Mouse (Mus musculus): ENCODE measurements around the gene Trim13. TPM values are rescaled to one million over a fixed set of nuclear protein-coding genes. Genes with fewer than 3 reads are reported as not detected.
A peak's percentile ranks its signal among the peaks of the same experiment; 100 is the strongest.

Trim13 gene
- polyA plus RNA-seq, 1 experiment: 2.6 TPM

DNA sequence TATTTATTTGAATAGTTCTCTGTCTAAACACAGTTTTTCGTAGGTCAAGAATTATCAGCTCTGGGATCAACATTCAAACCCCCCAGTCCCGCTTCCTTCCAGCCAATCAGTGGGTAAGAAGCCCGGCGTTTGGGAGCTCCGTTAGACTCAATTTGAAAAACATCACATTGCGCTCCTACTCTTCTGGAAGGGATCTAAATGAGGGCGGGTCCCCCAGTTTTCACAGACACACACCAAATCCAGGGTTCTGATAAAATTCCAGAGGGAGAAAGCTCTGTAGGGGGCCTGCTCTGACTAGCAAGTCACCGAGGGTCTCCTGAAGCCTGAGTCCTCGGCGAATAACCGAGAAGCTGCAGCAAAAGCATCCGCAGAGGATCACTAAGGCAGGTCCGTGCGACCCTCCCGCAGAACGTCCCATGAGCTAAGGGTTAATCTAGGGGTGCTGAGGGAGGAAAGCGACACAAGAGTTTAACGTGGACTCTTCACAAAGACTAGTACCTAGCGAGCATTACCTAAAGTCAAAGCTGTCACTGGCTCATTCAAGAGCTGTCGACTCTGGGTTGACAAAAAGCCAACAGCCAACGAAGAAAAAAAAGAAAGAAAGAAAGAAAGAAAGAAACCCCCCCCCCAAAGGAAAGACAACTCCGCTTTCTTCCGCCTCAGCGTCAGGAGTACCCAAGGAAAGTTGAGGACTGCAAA is 49.3 kb downstream of the Trim13 start:
- H3K27ac ChIP-seq (ENCODE audit: control insufficient read depth, insufficient read depth, low read length): peak overlapping the region; percentile 75
- H3K27me3 ChIP-seq (ENCODE audit: control insufficient read depth, insufficient read depth, low read length): no peaks in the 10 kb centered on the region
- H3K4me1 ChIP-seq (replicated peaks; ENCODE audit: control insufficient read depth, insufficient read depth, low read length): no peaks in the 10 kb centered on the region
- 0% methylated on average over 24 of the region's 24 CpGs for WGBS
- peak overlapping the region; percentile 91 for H3K4me3 ChIP-seq (ENCODE audit: control insufficient read depth, insufficient read depth, low read length)
- TF ChIP-seq CTCF (IDR thresholded peaks at IDR 0.05; ENCODE audit: borderline replicate concordance, control insufficient read depth, extremely low read depth, insufficient read depth, low read length, poor library complexity) (no peak), POLR2A (IDR thresholded peaks at IDR 0.05; ENCODE audit: control insufficient read depth, extremely low read depth, insufficient read depth, low read length, poor library complexity) (no peak)
- peak; percentile 51 for DNase-seq
- H3K36me3 ChIP-seq (ENCODE audit: control insufficient read depth, insufficient read depth, low read length): no peaks in the 10 kb centered on the region

DNA sequence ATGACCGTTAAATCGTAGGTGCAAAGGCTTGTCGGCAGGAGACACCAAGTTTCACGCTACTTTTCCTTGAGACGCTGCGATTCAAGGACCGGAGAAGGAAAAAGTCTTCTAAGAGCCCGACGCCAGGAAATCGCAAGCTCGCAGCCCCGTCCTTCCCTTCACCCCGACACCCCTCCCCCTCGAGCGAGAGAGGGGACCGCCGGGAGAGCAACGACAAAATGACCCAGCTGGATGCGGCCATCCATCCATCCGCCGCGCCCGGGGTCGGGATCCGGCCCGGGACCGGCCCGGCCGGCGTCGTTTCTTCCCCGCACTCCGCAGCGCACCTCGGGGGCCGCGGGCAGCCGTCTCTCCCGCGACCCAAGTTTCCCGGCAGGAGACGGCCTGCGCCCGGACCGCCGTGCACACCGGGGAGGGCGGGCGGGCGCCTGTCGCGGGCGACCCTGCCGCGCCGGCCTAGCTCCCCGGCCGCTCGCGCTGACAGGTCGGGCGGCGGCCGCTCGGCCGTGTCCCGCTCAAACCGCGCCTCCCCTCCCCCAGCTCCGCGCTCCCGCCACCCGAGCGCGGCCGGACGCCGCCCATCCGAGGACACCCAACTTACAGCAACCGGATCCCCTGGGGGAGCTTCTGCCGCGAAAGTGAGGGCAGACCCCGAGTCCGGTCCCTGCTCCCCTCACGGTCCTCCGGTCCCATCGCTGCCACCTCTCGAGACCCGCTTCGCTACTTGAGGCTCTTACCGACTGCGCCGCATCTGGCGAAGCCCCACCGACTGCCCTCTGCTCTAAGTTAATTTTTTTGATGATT is 50.0 kb downstream of the Trim13 start:
- WGBS: under 1% methylated on average over 94 of the region's 95 CpGs
- no peaks in the 10 kb centered on the region for H3K4me1 ChIP-seq (replicated peaks; ENCODE audit: control insufficient read depth, insufficient read depth, low read length)
- DNase-seq: peak; percentile 52
- no peaks in the 10 kb centered on the region for H3K27me3 ChIP-seq (ENCODE audit: control insufficient read depth, insufficient read depth, low read length)
- H3K27ac ChIP-seq (ENCODE audit: control insufficient read depth, insufficient read depth, low read length): peak overlapping the region; percentile 75
- H3K36me3 ChIP-seq (ENCODE audit: control insufficient read depth, insufficient read depth, low read length): no peaks in the 10 kb centered on the region
- TF ChIP-seq CTCF (IDR thresholded peaks at IDR 0.05; ENCODE audit: borderline replicate concordance, control insufficient read depth, extremely low read depth, insufficient read depth, low read length, poor library complexity) (no peak), POLR2A (IDR thresholded peaks at IDR 0.05; ENCODE audit: control insufficient read depth, extremely low read depth, insufficient read depth, low read length, poor library complexity) (no peak)
- peak overlapping the region; percentile 91 for H3K4me3 ChIP-seq (ENCODE audit: control insufficient read depth, insufficient read depth, low read length)

DNA sequence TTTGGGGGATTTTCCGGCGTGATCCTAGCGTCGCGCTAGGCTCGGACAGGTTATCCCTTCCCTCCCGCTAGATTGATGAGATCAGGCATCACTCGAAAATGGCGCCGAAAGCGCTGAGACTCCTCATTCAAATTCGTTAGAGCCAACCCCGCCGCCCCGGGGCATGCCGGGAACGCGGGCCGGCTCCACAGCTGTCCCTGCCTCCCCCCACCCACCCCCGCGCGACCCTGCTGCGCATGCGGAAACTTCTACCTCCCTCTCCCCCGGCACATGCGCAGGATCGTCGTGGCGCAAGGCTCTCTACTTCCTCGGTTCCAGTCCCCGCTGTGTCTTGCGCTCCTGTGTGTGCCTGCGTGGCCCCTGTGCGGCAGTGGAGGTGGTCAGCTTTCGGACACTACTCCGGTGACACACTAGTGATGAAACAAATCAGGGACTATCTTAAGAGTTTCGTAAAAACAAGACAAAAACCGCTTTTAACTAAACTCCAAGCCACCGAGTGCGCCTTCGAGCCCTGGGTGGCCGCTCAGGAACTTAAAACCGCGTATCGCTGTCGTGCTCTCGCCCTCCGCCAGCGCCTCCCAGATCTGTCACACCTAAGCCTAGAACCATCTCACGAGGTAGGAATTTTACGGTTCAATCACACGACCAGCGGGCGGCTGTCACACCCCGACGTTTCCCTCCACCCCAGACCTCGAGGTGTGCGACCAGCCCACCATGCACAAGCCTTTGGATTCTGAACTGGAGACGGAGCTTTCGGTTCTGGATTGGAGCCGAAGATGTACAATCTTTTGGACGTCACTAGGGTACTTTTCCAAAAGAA is 50.8 kb downstream of the Trim13 start:
- TF ChIP-seq CTCF (IDR thresholded peaks at IDR 0.05; ENCODE audit: borderline replicate concordance, control insufficient read depth, extremely low read depth, insufficient read depth, low read length, poor library complexity) (no peak), POLR2A (IDR thresholded peaks at IDR 0.05; ENCODE audit: control insufficient read depth, extremely low read depth, insufficient read depth, low read length, poor library complexity) (peak; percentile 75; the same call in 1 of the 2 replicates)
- peak; percentile 98 for DNase-seq
- no peaks in the 10 kb centered on the region for H3K27me3 ChIP-seq (ENCODE audit: control insufficient read depth, insufficient read depth, low read length)
- peak overlapping the region; percentile 91 for H3K4me3 ChIP-seq (ENCODE audit: control insufficient read depth, insufficient read depth, low read length)
- WGBS: 2% methylated on average over 62 of the region's 62 CpGs
- no peaks in the 10 kb centered on the region for H3K4me1 ChIP-seq (replicated peaks; ENCODE audit: control insufficient read depth, insufficient read depth, low read length)
- peak overlapping the region; percentile 64 for H3K27ac ChIP-seq (ENCODE audit: control insufficient read depth, insufficient read depth, low read length)
- H3K36me3 ChIP-seq (ENCODE audit: control insufficient read depth, insufficient read depth, low read length): no peaks in the 10 kb centered on the region

DNA sequence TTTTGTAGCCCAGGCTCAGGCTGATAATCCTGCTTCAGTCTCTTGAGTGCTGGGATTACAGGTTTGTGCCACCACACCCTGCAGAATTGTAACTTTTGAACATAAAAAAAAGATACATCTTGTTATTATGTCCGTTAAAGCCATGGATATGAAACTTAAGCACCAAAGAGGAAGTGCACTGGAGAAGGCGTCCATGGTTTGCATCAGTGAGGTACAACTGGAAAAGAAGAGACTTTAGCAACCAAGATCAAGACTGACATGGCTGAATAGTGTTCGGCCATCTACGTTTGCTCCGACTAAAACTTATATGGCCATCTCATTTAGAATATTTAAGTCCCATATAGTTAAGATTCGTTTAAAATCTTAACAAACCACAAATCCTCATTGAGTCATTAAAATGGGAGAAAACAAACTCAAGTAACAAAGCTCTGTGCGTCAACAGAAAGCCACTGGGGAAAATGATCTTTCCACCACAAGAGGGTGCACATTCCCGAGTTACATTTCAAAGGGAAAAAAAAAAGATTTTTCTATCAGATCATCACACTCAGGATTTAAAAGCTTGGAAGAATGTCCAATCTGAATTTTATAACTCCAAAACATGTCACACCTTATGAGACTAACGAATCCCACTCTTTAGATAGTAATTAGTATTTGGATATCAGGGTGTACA is 52.4 kb downstream of the Trim13 start:
- Histone ChIP-seq H3K36me3 (ENCODE audit: control insufficient read depth, insufficient read depth, low read length) (no peaks in the 10 kb centered on the region), H3K4me1 (replicated peaks; ENCODE audit: control insufficient read depth, insufficient read depth, low read length) (no peaks in the 10 kb centered on the region), H3K27ac (ENCODE audit: control insufficient read depth, insufficient read depth, low read length) (no peak overlapping the region), H3K4me3 (ENCODE audit: control insufficient read depth, insufficient read depth, low read length) (no peak overlapping the region), H3K27me3 (ENCODE audit: control insufficient read depth, insufficient read depth, low read length) (no peaks in the 10 kb centered on the region)
- peak; percentile 53 for DNase-seq
- TF ChIP-seq CTCF (IDR thresholded peaks at IDR 0.05; ENCODE audit: borderline replicate concordance, control insufficient read depth, extremely low read depth, insufficient read depth, low read length, poor library complexity): no peak
- no peak for TF ChIP-seq POLR2A (IDR thresholded peaks at IDR 0.05; ENCODE audit: control insufficient read depth, extremely low read depth, insufficient read depth, low read length, poor library complexity)
- WGBS: 36% methylated on average over 9 of the region's 9 CpGs

Other genes with a start within 250 kb of the Trim13 start
- gene Ebpl, start 237.8 kb upstream of the Trim13 start, polyA plus RNA-seq (2012; rRNA removed): 1.6 and 2.0 TPM in 2 replicates
- gene Kpna3, start 158.4 kb upstream of the Trim13 start, polyA plus RNA-seq (2012; rRNA removed): 14.4 TPM in 2 replicates
- gene Spryd7, start 41.4 kb upstream of the Trim13 start, polyA plus RNA-seq (2012; rRNA removed): 7.0 and 8.7 TPM in 2 replicates
- gene Kcnrg, start 9.2 kb downstream of the Trim13 start, polyA plus RNA-seq (2012; rRNA removed): 0.11 and 0.28 TPM in 2 replicates

All from thymus, adult 2 months (tissue).